Mouse (Mus musculus): ENCODE results near the gene Def8. TPM values are rescaled to one million over a fixed set of nuclear protein-coding genes. Genes with fewer than 3 reads are reported as not detected.
"Not testable (repeated sequence)": the region's sequence is repeated elsewhere in the genome, so short reads cannot be mapped to it uniquely, and the experiment has no call there.

The Def8 gene
- total RNA-seq, 1 experiment from 2014 or later, result 6.2 TPM

GRCm38 (mm10) chr8:123411246-123411645, 12.1 kb upstream of the Def8 start, which contains the start of gene Tubb3:
Tubb3 (plus strand) TSS chr8:123411424.
- peak; percentile 33 for ATAC-seq (ENCODE audit: extremely low read depth, insufficient number of reproducible peaks, low FRiP score, poor library complexity, severe bottlenecking)

- ATAC-seq (ENCODE audit: extremely low read depth, insufficient number of reproducible peaks, low FRiP score, poor library complexity, severe bottlenecking), result no peak
These were observed 11.5 kb upstream of the Def8 start for GRCm38 (mm10) chr8:123411781-123412327.

DNA sequence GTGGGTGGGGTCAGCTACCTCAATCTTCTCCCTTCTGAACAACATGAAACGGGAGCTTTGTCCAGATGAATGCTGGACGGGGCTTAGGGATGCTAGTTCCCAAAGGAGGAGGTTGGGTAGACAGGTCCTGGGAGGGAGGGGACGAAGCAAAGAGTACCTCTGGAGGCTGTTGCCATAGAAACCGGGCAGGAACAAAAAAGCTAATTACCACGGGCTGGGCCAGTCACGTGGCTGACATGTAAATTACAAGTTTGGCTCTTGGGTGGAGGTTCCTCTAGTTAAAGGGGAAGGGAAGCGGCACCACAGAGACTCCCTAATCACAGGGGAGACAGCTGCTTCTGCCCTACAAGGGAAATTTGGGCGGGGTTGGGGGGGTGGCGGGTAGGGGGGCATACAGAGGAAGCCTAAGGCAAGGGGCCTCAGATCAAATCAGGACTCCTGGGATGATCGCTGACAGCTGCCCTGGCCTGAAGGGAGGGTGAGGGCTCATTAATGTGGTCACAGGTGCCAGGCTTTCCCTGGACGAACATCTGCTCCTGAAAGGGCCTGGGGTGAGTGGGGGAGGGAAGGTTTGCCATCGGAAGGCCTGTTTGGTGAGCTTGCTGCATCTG, 10.7 kb upstream of the Def8 start:
- no peak for ATAC-seq (ENCODE audit: extremely low read depth, insufficient number of reproducible peaks, low FRiP score, poor library complexity, severe bottlenecking)

GRCm38 (mm10) chr8:123414255-123414654, 9.1 kb upstream of the Def8 start:
- ATAC-seq (ENCODE audit: extremely low read depth, insufficient number of reproducible peaks, low FRiP score, poor library complexity, severe bottlenecking), result no peak

DNA sequence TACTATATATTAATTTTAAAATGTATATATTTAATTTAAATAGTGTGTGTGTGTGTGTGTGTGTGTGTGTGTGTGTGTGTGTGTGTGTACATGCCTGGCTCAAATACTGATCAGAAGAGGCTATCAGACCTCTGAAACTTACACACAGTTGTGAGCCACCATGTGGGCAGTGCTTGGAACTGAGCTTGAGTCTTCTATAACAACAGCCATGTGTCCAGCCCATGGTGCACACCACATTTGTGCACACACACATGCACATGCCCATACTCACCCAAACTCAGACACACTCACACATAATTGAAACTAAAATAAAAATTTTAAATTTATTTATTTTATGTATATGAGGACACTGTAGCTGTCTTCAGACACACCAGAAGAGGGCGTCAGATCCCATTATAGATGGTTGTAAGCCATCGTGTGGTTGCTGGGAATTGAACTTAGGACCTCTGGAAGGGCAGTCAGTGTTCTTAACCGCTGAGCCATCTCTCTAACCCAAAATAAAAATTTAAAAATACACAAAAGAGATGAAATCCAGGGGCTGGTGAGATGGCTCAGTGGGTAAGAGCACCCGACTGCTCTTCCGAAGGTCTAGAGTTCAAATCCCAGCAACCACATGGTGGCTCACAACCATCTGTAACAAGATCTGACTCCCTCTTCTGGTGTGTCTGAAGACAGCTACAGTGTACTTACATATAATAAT, 8.2 kb upstream of the Def8 start:
- ATAC-seq (ENCODE audit: extremely low read depth, insufficient number of reproducible peaks, low FRiP score, poor library complexity, severe bottlenecking), result not testable (repeated sequence)

DNA sequence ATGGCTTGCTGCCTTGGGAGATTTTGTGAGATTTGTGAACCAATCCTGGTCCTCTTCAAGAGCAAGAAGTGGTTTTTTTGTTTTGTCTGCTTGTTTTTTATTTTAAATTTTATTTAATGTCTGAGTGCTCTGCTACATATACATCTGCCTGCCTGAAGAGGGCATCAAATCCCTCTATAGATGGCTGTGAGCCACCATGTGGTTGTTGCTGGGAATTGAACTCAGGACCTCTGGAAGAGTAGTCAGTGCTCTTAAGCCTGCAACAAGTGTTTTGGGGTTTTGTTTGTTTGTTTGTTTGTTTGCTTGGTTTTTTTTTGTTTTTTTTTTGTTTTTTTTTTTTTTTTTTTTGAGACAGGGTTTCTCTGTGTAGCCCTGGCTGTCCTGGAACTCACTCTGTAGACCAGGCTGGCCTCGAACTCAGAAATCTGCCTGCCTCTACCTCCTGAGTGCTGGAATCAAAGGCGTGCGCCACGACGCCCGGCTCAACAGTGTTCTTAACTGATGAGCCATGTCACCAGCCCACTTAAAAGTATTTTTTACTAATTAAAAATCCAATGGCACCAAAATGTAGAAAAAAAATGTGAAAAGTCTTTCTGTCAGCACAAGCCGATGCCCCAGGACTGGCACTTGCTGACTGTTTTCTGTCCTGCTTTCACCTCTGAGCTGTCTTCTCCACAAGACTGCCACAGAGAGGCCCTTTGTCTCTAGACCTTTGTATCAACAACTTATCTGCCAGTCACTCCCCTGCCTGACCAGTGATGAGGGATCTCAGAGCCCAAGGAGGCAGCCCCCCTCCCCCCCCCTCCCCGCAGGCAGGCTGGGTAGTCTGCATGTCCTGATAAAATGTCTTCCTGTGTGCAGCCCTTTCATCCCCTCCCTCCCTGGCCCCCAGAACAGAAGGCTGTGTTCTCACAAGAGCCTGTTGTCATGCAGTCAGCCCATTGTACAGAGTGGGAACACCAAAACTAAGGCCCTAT, 7.1 kb upstream of the Def8 start:
- ATAC-seq (ENCODE audit: extremely low read depth, insufficient number of reproducible peaks, low FRiP score, poor library complexity, severe bottlenecking), result no peak

DNA sequence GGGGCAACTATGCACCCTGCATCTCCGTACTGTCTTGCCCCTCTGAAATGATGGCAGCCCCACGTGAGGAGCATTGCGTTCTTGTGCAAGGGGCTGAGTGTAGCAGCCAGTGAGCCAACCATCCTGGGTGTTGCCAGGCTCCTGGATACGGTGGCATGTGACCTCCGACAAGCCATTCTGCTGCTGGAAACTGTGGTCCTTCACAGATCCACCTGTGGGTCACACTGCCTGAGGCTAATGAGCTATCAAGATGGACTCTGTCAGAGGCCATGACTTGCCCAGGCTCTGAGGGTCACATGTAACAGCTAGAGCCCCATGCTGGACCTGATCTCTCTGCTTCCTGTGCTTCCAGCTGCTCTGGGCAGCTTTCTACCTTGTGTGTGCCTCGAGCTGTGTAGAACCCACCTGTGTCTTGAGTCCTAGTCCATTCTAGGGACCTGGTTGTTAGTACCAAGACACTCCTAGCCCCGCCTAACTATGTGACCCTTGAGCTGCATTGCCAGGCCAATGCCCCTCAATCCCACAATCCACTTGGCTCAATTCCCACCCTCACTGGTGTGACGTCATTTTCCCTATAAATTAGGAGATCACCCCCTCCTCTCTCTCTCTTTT, 6.3 kb upstream of the Def8 start:
- ATAC-seq (ENCODE audit: extremely low read depth, insufficient number of reproducible peaks, low FRiP score, poor library complexity, severe bottlenecking), result no peak

- no peak for ATAC-seq (ENCODE audit: extremely low read depth, insufficient number of reproducible peaks, low FRiP score, poor library complexity, severe bottlenecking)
These were observed 3.6 kb upstream of the Def8 start for GRCm38 (mm10) chr8:123419711-123420110.

GRCm38 (mm10) chr8:123420525-123421281, 2.6 kb upstream of the Def8 start:
- ATAC-seq (ENCODE audit: extremely low read depth, insufficient number of reproducible peaks, low FRiP score, poor library complexity, severe bottlenecking), result 0 out of 2 replicates have a peak, but pooled peaks have one; percentile 7

GRCm38 (mm10) chr8:123421325-123421724, 2.0 kb upstream of the Def8 start:
- ATAC-seq (ENCODE audit: extremely low read depth, insufficient number of reproducible peaks, low FRiP score, poor library complexity, severe bottlenecking), result no peak

DNA sequence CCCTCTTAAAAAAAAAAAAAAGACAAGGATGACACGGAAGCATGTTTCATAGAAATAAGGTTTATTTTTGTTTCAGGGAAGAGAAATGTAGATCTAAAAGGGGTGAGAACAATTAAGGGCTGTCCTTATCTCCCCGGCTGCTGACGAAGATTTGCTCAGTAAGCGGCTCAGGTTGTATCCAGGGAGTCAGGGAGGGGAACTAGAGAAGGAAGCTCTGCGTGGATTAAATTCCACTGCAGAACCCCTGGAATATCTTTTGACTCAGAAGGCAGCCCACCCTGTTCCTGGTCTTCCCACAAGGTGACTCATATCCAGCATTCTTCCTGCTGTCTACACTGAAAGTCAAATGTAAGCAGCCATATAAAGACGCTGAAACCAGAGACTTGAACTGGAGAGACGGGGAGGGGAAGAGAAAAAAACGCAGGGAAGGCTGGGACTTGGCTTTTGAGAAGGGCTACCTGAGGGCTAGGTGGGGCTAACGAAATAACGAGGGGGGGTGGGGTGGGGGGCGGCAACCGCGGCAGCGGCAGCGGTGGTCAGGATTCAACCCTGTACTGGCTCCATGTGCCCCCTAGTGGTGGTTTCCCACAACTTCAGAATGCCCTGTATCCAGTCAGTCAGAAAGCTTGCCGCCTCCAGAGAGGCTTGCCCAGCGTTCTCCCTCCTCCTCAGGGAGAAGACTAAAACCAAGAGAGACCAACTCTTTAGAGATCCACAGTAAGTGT, 1.1 kb upstream of the Def8 start:
- peak; percentile 31; the same call in 1 of the 2 replicates for ATAC-seq (ENCODE audit: extremely low read depth, insufficient number of reproducible peaks, low FRiP score, poor library complexity, severe bottlenecking)

DNA sequence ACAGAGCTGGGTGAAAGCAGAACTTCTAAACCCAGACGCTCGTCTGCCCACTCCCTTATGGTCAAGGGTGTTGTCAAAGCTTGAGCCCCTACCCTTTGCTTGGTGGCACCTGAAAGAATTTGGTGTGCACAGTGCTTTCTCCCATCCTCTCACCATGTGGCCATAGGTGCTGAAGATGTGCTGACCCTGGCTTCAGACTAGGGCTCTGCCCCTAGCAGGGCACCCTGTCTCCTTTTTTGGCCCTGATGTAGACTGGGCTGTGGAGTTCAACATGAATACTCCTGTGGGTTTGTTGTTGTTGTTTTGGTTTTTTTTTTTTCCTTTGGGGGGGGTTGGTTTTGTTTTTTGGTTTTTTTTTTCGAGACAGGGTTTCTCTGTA, 557 bp upstream of the Def8 start:
- ATAC-seq (ENCODE audit: extremely low read depth, insufficient number of reproducible peaks, low FRiP score, poor library complexity, severe bottlenecking), result no peak

DNA sequence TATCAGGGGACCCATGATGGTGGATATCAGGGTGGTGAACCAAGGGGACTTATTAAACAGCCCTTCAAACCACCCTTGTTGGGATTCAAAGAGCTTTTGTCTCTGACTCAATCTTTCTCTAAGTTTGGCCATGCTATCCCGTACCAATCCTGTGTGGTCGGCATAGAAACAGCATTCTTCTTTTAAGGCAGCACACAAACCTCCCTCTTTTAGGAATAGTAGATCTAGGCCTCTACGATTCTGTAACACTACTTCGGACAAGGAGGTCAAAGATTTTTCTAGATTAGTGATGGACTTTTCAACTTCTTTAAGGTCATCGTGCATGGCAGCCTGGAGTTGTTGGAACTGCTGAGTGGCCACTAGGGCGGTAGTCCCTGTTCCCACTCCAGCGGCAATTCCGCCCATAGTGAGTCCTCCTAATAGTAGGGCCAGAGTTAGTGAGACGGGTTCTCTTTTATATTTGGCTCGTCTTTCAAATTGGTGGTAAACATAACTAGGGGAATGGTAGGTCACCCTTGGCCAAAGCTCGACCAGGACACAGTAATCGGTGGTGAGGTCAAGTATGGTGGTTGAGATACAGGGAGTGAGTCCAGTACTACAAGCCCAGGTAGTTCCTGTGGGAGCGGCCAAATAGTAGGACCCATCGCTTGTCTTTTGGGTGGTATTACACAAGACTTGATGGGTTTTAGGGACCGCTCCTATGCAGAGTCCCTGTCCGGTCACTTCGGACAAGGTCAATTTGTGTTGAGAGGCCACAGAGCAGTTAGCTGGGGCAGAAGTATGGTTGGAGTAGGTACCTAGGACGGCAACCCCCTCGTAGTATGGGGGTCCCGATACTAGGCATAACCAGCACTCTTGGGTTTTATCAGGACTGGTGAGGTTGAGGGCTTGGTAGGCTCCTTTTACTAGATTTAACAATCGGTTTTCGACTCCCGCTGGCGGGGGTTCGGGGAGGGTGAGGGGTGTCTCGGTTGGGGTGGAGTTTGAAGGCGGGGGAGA, 3.5 kb downstream of the Def8 start:
- ATAC-seq (ENCODE audit: extremely low read depth, insufficient number of reproducible peaks, low FRiP score, poor library complexity, severe bottlenecking), result no peak

- no peak for ATAC-seq (ENCODE audit: extremely low read depth, insufficient number of reproducible peaks, low FRiP score, poor library complexity, severe bottlenecking)
These were observed 4.4 kb downstream of the Def8 start for GRCm38 (mm10) chr8:123427639-123428275.

GRCm38 (mm10) chr8:123428343-123428893, 5.1 kb downstream of the Def8 start:
- no peak for ATAC-seq (ENCODE audit: extremely low read depth, insufficient number of reproducible peaks, low FRiP score, poor library complexity, severe bottlenecking)

Measured in neutrophil, adult 5-6 weeks (primary cell).